Mouse (Mus musculus): Measurements from ENCODE around the gene Tmem110. TPM values are rescaled to one million over a fixed set of nuclear protein-coding genes. Genes with fewer than 3 reads are reported as not detected.

Gene Tmem110
- polyA plus RNA-seq, 1 experiment, result not detected

DNA sequence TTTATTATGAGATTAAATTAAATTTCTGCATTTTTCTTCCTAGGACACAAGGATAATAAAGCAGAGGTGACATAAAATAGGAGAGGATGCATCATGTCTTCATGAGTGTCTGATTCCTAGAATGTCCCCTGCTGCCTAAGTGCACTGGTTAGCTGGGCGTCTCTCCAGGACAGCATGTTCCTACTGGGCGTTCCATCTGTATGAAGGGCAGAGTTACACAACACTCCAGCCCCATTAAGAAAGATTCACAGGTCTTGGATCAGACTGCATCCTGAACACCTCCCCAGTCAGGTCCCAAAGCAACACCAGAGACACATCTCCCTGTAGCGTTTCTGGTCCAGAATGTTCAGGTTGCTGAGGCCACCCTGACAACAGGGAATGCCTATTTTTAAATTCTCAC lies 29.9 kb downstream of the Tmem110 start:
- 94% methylated on average over 3 of the region's 3 CpGs for WGBS
- Histone ChIP-seq H3K4me3 (ENCODE audit: insufficient read depth, low read depth, low read length) (no peak overlapping the region), H3K4me1 (ENCODE audit: control insufficient read depth, insufficient read depth, low read length) (no peaks in the 10 kb centered on the region), H3K27ac (ENCODE audit: insufficient read depth, low read depth, low read length) (no peak overlapping the region)
- TF ChIP-seq CTCF (IDR thresholded peaks at IDR 0.05; ENCODE audit: insufficient read depth, low read depth, low read length) (no peak), POLR2A (IDR thresholded peaks at IDR 0.05; ENCODE audit: insufficient read depth, low read depth, low read length) (no peak)

DNA sequence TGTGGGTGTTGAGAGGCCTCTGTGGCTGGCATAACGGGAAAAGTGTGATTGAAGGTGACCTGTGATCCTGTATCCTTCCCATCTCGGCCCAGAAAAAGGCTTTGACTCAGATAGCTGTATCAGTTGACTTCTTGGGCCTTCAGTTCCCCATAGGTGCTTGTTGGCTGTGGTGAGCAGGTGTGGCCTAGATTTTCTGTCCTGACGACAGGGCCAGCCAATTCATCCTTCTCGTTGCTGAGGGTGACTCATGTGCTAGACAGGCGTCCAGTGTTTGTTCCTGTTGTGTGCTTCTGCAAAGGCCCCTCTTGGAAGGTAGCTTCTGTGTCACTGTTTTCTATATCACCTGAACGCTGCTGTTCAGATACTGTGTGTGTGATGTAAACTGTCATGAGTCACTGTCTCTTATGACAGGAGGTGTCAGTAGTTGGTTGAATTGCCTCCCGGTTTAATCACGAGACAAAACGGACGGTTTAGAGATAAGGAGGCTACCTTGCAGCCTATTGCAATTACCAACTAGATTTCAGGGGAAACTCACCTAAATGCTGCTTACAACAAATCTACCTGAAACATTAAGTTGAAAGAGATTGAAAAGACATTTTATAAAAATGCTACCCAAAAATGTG lies 31.6 kb downstream of the Tmem110 start:
- Histone ChIP-seq H3K27ac (ENCODE audit: insufficient read depth, low read depth, low read length) (no peak overlapping the region), H3K4me1 (ENCODE audit: control insufficient read depth, insufficient read depth, low read length) (peaks cover 9% of the 10 kb centered on the region; the same call in 1 of the 2 replicates), H3K4me3 (ENCODE audit: insufficient read depth, low read depth, low read length) (no peak overlapping the region)
- 85% methylated on average over 10 of the region's 10 CpGs for WGBS
- TF ChIP-seq POLR2A (IDR thresholded peaks at IDR 0.05; ENCODE audit: insufficient read depth, low read depth, low read length), result no peak
- TF ChIP-seq CTCF (IDR thresholded peaks at IDR 0.05; ENCODE audit: insufficient read depth, low read depth, low read length), result no peak

DNA sequence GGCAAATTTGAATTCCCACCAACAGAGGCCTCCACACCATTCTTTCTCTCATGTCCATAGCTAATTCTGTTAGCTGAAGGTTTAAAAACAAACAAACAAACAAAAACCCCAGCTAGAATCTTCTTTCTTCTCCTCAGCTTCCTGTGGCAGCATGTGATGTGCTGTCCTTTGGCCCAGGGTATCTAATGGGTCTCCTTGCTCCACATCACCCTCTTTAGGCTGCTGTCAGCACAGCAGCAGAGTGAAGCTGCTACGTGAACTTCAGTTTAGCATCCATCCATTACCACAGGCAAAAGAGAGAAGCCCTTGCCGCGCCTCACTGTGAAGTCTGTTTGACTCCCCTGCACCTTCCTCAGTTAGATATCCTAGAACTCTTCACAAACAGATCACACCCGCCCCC lies 32.6 kb downstream of the Tmem110 start:
- Histone ChIP-seq H3K4me1 (ENCODE audit: control insufficient read depth, insufficient read depth, low read length) (peaks cover 9% of the 10 kb centered on the region; the same call in 1 of the 2 replicates), H3K27ac (ENCODE audit: insufficient read depth, low read depth, low read length) (no peak overlapping the region), H3K4me3 (ENCODE audit: insufficient read depth, low read depth, low read length) (no peak overlapping the region)
- TF ChIP-seq CTCF (IDR thresholded peaks at IDR 0.05; ENCODE audit: insufficient read depth, low read depth, low read length) (no peak), POLR2A (IDR thresholded peaks at IDR 0.05; ENCODE audit: insufficient read depth, low read depth, low read length) (no peak)
- 84% methylated on average over 4 of the region's 4 CpGs for WGBS

DNA sequence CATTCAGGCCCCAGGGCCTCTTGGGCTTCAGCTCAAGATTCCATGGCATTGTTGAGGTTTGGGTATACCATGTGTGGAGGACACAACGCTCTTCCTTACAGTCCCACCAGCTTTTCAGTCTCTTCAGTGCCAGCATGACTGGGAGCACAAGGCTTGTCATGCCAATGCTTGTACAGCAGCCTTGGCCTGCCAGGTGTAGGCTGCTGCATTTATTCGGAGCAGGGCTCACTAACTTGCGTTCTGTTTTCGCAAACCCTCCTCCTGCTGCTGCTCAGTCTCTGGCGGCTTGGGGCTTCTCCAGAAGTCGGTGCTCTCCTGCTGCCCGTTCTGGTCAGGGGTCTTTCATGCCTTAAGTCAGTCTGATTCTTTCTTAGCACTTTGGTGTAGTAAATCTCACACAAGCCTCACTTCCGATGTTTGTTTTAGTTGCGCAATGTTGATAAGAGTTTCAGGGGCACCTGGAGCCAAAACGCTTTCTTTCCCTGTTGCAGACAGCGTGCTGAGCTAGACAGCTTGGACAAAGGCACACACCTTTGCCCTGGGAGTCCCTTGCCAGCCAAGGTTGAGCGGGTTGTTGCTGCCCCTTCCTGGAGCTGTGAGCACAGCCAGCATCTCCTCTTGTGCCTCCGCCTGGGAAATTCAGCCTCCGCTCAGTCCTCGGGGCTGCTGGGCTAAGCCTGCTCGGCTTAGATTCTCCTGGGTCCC lies 36.2 kb downstream of the Tmem110 start:
- WGBS, result 69% methylated on average over 16 of the region's 16 CpGs
- no peak overlapping the region for H3K27ac ChIP-seq (ENCODE audit: insufficient read depth, low read depth, low read length)
- H3K4me1 ChIP-seq (ENCODE audit: control insufficient read depth, insufficient read depth, low read length), result peaks cover 9% of the 10 kb centered on the region; the same call in 1 of the 2 replicates
- no peak for TF ChIP-seq POLR2A (IDR thresholded peaks at IDR 0.05; ENCODE audit: insufficient read depth, low read depth, low read length)
- TF ChIP-seq CTCF (IDR thresholded peaks at IDR 0.05; ENCODE audit: insufficient read depth, low read depth, low read length), result no peak
- no peak overlapping the region for H3K4me3 ChIP-seq (ENCODE audit: insufficient read depth, low read depth, low read length)

DNA sequence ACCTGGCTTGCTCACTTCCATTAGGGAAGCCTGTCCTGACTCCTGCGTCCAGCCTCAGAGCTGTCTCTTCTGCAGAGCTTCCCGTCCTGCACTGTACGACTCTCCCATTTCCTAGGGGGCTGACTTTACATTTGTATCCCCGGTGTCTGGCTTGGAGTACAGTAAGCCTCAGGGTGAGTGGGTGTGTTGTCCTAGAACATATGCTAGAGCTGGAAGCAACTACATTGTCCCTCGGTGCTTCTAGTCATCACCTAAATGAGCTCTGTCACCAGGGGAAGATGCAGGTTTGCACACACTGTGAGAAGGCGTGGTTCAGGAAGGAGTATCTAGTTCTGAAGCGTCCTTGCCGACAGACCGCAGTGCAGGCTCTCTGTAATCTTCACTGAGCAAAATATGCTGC lies 37.0 kb downstream of the Tmem110 start:
- Histone ChIP-seq H3K4me1 (ENCODE audit: control insufficient read depth, insufficient read depth, low read length) (peaks cover 9% of the 10 kb centered on the region; the same call in 1 of the 2 replicates), H3K4me3 (ENCODE audit: insufficient read depth, low read depth, low read length) (no peak overlapping the region), H3K27ac (ENCODE audit: insufficient read depth, low read depth, low read length) (no peak overlapping the region)
- 67% methylated on average over 9 of the region's 9 CpGs for WGBS
- TF ChIP-seq POLR2A (IDR thresholded peaks at IDR 0.05; ENCODE audit: insufficient read depth, low read depth, low read length) (no peak), CTCF (IDR thresholded peaks at IDR 0.05; ENCODE audit: insufficient read depth, low read depth, low read length) (no peak)

DNA sequence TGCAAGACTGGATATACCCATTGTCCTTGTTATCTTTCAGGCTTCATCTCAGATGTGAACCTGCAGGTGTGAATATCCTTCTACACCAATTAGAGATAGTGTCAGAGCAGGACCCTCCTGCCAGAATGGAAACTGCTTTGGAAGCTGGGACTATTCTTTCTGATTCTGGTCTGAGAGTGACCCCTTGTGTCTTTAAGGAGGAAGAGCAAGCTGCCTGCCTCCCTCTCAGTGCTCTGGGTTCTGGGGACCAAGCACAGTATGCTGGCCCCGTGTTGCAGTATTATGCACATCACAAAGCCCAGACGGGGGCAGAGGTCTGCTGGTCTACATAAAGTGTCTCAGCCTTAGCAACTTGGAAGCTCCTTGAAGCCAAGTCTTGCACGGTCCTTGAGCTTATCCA lies 39.9 kb downstream of the Tmem110 start:
- Histone ChIP-seq H3K4me1 (ENCODE audit: control insufficient read depth, insufficient read depth, low read length) (peaks cover 18% of the 10 kb centered on the region), H3K4me3 (ENCODE audit: insufficient read depth, low read depth, low read length) (no peak overlapping the region), H3K27ac (ENCODE audit: insufficient read depth, low read depth, low read length) (no peak overlapping the region)
- TF ChIP-seq POLR2A (IDR thresholded peaks at IDR 0.05; ENCODE audit: insufficient read depth, low read depth, low read length) (no peak), CTCF (IDR thresholded peaks at IDR 0.05; ENCODE audit: insufficient read depth, low read depth, low read length) (no peak)
- WGBS, result 64% methylated on average over 3 of the region's 3 CpGs

DNA sequence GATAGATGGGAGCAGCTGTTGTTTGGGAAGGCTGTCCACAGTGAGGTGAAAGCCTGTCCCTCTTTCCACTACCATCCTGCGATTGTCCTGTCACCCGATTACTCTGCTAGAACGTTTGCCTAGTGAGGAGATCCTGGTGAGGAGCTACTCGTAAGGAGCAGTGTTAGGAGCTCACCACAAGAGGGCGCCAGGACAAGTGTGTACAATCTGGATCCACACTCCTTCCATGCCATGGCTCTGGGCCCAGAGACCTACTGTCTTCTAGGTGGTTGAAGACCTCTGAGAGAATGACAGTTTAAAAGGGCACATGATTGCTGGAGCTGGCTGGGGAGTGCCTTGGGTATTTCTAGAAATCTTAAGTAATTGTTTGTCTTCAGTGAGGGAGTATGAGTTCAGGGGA lies 41.7 kb downstream of the Tmem110 start:
- no peak overlapping the region for H3K4me3 ChIP-seq (ENCODE audit: insufficient read depth, low read depth, low read length)
- WGBS, result 22% methylated on average over 5 of the region's 5 CpGs
- no peak overlapping the region for H3K27ac ChIP-seq (ENCODE audit: insufficient read depth, low read depth, low read length)
- TF ChIP-seq CTCF (IDR thresholded peaks at IDR 0.05; ENCODE audit: insufficient read depth, low read depth, low read length) (no peak), POLR2A (IDR thresholded peaks at IDR 0.05; ENCODE audit: insufficient read depth, low read depth, low read length) (no peak)
- peaks cover 9% of the 10 kb centered on the region for H3K4me1 ChIP-seq (ENCODE audit: control insufficient read depth, insufficient read depth, low read length)

DNA sequence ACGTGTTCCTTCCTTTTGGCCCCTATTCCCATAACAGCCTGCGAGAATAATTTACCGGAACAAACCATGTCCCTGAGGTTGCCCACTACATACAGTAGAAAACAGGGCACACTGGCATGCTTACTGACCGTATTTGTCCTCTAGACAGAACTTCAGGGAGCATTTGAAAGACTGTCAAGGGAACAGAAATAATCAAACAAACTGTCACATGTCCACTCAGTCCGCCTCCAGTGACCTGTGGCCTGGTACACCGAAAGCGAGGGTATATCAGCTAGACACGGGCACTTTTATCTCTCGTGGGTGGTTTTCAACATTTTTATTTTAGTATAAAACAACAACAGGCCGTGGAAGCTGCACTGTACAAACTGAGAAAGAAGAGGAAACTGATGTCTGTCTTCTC lies 43.4 kb downstream of the Tmem110 start:
- Histone ChIP-seq H3K4me3 (ENCODE audit: insufficient read depth, low read depth, low read length) (no peak overlapping the region), H3K4me1 (ENCODE audit: control insufficient read depth, insufficient read depth, low read length) (peaks cover 9% of the 10 kb centered on the region), H3K27ac (ENCODE audit: insufficient read depth, low read depth, low read length) (no peak overlapping the region)
- WGBS, result 94% methylated on average over 10 of the region's 10 CpGs
- TF ChIP-seq POLR2A (IDR thresholded peaks at IDR 0.05; ENCODE audit: insufficient read depth, low read depth, low read length) (no peak), CTCF (IDR thresholded peaks at IDR 0.05; ENCODE audit: insufficient read depth, low read depth, low read length) (no peak)

DNA sequence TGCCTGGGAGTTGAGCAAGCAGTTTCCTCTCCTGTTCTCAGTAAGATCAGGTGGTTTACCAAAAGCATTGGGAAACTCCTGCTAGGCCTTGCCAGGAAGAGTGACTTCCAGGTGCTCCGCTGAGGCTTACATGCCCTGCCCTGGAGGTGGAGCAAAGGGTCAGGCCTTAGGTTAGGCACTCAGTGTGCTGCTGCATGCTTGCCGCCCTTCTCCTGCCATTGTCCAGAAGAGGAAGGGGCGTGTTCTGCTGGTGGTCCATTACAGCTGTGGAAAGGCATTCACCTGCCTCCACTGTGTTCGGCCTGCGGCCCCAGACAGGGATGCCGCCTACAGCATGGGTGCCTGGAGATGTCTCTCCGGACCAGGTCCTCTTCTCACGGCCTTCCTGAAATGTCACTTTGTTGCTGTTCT lies 44.0 kb downstream of the Tmem110 start:
- peaks cover 9% of the 10 kb centered on the region for H3K4me1 ChIP-seq (ENCODE audit: control insufficient read depth, insufficient read depth, low read length)
- H3K27ac ChIP-seq (ENCODE audit: insufficient read depth, low read depth, low read length), result no peak overlapping the region
- no peak for TF ChIP-seq POLR2A (IDR thresholded peaks at IDR 0.05; ENCODE audit: insufficient read depth, low read depth, low read length)
- TF ChIP-seq CTCF (IDR thresholded peaks at IDR 0.05; ENCODE audit: insufficient read depth, low read depth, low read length), result no peak
- WGBS, result 88% methylated on average over 8 of the region's 8 CpGs
- H3K4me3 ChIP-seq (ENCODE audit: insufficient read depth, low read depth, low read length), result no peak overlapping the region

Data from olfactory bulb, adult 2 months (tissue).